Mouse (Mus musculus): ENCODE data around the gene Usp36.
"Not testable (repeated sequence)": the region's sequence is repeated elsewhere in the genome, so short reads cannot be mapped to it uniquely, and the experiment has no call there.

The Usp36 gene

DNA sequence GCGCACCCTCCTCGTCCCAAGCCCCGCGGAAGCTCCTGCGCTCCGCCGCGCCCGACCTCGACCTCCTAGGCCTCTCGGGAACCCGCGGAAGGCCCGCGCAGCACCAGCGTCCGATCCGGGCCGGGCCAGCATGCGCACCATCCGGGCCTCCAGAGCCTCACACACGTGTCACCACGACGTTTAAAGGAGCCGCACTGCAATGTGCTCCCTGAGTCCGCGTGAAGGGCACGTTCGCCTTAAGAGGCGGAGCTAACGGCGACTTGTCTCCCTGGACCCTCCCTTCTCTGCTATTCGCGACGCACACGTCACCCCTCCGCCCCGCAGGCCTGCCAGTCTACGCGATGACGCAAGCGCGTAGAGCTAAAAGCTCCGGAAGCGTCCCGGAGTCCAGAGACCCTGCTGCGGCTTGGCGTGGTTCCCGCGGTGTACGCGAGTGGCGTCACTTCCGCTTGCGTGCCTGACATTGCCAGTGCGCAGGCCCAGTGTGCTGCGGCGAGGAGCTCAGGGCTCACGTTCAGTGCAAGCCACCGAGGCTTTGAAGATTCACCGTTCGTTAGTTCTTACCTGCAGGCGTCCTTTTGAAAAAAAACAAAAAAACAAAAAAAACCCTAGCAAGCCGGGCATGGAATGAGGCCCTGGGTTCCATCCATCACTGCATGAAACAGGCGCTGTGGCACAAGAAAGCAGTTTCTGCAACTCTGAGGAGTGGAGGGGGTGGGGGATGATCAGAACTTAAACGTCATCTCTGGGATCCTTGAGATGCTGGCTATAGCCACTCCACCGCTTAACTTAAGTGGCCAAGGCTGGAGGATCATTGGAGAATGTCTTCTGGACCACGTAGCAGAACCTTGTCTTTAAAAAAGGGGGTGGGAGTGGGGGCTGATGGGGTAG, at the start of gene Usp36:
Gene Usp36, minus strand, starts transcription at position 246 of the 891 bp plus-strand sequence.
- DNase-seq (ENCODE audit: low spot score in 2 of 2), result peak; percentile 100

DNA sequence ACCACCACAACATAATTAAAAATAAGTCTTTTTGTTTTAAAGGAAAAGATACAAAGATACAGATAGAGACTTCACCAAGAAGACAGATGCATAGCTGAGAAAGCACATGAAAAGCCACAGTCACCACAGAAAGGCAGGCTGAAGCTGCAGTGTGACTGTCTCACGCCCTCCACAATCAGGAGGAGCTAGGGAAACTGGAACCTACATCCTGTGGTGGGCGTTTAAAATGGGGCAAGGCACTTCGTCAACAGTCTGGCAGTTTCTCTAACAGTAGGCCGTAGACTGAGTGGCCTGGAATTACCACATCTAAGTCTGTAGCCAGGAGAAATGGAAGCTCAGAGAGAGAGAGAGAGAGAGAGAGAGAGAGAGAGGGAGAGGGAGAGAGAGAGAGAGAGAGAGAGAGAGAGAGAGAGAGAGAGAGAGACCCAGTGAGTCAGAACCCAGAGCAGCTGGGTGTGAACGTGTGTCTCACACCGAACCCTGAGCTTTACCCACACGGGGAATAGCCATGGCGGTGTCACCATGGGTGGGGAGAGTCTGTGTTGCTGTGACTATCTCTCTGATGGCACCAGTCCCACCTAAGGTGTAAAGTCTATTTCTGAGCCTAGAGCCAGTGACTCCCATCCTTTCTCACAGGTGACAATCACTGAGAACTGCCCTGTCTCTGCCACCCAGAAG, 47.6 kb upstream of the Usp36 start:
- peak; percentile 61 to 76 for DNase-seq (ENCODE audit: low spot score in 2 of 2)

DNA sequence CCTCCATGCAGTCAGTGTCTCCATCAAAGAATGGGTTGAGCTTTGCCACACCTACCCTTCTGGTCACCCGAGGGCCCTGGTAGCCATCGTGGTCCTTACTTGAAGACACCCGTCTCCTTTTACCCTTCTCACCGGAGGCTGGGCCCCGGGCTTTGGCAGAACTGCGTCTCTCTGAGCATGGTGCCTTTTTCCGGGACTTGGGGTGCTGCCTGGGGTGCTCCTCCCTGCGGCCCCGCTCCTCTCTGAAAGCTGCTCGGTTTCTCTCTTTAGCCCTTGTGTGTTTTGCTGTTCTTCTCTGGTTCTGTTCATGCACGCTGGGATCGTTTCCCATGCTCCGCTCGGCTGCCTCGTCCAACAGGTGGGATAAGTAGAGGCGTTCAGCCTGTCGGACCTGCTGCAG, 43.4 kb upstream of the Usp36 start:
- DNase-seq (ENCODE audit: low spot score in 2 of 2), result no peak

DNA sequence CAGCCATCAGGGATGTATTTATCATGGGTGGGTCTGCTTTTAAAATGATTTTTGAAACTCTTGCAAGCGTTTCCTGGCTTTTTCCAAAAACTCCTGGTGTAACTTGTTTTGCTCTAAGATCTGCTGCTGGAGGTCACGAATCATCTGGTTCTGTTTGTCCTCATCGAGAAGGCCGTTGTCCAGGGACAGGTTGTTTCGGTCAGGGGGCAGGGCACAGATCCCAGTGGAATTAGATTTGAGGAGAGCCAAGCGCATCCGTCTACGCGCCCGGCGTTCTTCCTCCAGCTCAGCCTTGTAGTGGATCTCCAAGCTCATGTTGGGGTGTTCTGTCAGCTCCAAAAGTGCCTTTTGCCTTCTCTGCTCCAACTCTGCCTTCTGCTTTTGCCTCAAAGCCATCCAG, 42.3 kb upstream of the Usp36 start:
- DNase-seq (ENCODE audit: low spot score in 2 of 2), result no peak

GRCm38 (mm10) chr11:118330777-118331176, 40.7 kb upstream of the Usp36 start:
- peak; percentile 57 to 69 for DNase-seq (ENCODE audit: low spot score in 2 of 2)

DNA sequence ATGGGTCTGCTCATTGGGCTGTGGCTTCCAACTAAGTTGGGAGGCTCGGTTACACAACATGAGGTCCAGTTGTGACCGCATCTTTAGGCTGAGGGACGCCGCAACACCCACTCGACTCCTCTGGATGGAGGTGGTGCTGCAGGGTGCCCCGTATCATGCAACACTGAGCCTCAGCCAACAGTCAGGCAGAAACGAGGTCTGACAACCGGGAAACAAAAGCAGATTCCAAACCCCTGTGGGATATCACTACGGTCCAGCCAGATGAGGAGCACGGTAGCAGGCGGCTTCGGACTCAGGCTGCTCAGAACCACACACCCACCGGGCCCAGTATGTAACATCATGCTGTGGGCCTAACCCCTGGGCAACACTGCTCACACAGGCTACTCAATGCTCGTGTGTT, 40.3 kb upstream of the Usp36 start:
- no peak for DNase-seq (ENCODE audit: low spot score in 2 of 2)

DNA sequence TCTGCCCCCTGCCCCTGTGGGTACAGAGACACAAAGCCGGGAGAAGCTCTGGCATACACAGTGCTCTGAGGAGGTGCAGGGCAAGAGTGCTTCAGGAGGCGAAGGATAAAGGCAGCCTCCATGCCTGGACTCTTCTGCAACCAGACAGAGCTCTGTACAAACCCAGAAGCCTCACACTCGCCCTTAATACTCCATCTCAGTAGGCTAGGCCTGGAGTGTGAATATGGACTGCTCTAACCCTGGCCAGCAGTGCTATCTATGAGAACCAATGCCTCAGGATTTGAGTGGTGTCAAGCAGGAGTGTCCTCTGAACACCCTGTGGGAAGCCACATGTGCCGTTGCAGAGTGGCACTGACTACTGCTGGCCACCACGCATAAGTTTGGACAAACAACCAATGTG, 38.9 kb upstream of the Usp36 start:
- DNase-seq (ENCODE audit: low spot score in 2 of 2), result no peak

DNA sequence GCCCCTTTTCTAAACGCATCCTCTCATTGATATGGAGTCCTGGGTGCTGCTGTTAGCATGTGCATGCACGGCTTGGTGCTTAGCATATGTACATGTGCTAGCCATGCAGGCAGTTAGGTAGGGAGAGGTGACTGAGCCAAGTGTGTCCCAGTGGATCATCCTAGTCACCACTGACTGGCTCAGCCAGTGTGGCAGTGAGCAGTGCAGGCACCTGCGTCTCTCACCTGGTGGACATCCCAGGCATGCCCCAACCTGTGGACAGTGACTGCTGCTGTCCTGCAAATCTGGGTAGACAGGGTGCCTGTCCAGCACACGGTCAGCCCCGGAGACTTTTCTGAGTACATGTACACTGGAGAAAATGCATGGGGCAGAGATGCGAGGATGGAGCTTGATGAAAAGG, 38.5 kb upstream of the Usp36 start:
- DNase-seq (ENCODE audit: low spot score in 2 of 2), result no peak

DNA sequence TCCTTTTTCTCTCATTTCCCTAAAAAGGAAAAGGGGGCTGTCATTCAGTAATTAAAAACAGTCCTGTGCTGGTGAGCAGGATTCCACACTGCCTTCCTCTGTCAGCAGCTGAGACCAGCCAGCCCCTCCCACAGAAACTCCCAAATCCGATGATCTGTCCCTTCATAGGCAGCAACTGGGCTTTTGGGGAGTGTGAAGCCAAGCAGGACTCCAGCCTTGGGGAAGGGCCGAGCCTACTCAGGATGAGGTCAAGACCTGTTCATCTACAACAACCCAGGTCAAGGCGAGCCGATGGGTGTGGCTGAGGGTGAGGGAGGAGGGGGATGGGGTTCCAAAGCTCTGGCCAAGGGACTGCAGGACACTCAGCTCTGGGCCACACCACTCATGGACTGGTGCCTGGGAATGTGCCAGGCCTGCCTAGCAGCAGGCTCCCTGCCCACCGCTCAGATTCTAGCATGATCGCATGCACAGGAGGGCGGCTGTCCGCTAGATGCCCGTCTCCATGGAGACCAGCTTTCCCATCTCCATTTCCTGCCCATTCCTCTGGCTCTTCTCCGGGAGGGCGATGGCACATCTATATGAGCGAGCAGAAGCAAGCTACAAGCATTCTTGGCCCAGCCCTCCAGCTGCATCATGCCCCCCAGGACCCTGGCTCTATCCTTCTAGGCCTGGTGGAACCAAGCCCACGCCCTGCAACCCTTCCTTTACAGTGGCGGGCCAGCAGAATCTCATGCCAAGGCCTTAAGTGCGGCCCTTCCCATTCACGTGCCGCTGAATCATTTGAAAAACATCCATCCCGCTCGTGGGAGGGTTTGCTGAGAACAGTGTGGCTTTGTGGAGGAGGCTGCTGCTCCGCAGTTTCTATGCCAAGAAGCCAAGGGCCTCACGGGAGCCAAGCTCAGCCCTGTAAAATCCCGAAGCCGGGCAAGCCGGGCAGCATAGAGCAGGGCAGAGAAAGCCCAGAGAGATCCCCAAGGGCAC, 37.2 kb upstream of the Usp36 start:
- DNase-seq (ENCODE audit: low spot score in 2 of 2), result peak; percentile 86 to 87

DNA sequence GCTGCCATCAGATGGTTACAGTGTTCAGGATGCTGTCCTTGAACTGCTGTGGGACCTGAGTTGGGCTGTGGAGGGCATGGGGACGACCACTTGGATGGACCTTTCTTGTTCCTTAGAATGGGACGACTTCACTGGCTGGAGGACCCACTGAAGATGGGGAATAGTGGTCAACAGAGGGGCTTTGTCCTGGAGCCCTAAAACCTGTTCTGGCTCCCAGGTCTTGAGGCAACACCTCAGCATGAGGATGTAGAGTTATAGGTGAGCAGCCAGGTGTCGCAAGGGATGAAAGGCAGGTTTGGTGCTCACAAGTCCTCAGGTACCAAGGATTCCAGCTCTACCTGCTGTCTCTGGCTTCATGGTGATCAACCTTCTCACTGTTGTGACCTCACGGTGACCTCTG, 36.4 kb upstream of the Usp36 start:
- no peak for DNase-seq (ENCODE audit: low spot score in 2 of 2)

DNA sequence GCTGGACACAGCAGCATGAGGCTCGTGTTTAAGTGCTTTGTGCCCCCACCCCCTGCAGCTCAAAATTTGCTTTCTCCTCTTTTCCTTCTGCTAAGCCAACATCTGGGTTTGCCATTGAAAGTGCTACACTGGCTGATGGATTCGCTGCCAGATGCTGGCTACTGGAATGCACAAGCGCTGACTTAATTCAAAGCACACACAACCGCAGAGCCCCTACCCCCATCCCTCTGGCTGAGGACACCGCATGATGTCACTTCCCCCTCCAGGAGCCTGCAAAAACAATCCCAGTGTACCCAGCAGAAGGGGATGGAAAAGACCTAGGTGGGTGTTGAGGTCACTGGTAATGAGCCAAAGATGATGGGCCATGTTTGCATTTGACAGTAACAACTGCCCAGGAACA, 34.5 kb upstream of the Usp36 start:
- DNase-seq (ENCODE audit: low spot score in 2 of 2), result no peak

DNA sequence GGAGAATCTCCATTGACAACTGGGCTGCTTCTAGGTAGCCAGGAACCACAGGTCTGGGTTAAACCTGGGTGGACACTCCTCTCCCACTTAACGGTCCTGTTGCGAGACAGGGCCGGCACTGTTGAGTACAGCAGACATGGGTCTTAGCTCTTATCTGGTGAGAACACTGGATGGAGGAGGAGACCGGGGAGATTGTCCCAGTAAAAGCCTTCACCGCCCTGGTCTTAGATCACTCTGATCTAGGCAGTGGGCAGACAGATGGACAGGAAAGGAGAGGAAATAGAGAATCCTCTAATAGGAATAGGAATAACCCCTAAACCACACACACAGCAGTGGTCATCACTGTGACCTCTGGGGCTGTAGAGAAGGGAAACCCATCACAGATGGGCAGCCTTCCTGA, 33.9 kb upstream of the Usp36 start:
- DNase-seq (ENCODE audit: low spot score in 2 of 2), result no peak

DNA sequence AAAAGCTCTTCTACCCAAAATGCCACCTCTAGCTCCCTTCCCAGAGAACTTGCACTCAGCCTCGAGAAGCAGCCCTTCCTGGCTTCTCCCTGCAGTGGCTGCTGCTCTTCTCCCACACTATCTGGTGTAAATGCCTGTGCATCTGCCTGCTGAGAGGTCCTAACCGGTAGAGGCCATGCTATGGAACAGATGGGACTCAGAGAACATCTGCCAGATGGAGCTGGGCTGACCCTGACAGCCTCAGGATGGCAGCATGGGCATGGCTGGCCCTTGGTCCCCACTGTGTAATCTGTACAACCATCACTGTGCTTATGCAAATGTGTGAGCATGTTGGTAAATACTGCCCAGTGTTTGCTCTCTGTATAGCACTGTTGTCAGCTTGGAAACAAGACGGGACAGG, 32.6 kb upstream of the Usp36 start:
- DNase-seq (ENCODE audit: low spot score in 2 of 2), result no peak

GRCm38 (mm10) chr11:118321971-118322370, 31.9 kb upstream of the Usp36 start:
- no peak for DNase-seq (ENCODE audit: low spot score in 2 of 2)

DNA sequence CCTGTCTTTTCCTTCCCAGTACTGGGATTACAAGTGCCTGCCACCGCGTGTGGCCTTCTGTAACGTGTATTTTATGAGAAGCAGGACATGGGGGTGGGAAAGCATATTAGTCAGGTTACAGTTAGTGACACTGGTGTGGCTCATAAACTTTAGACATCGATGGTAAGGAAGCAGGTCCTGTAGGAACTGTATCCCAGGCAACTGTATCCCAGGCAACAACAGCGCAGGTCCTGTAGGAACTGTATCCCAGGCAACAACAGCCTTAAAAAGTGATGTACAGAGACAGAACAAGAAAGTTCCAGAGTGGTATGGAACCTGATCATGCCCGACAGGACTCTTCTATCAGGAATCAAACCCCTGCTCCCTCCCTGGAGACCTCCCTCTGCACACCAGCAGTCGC, 31.5 kb upstream of the Usp36 start:
- peak in 1 of 2 experiments; percentile 60 for DNase-seq (ENCODE audit: low spot score in 2 of 2)

DNA sequence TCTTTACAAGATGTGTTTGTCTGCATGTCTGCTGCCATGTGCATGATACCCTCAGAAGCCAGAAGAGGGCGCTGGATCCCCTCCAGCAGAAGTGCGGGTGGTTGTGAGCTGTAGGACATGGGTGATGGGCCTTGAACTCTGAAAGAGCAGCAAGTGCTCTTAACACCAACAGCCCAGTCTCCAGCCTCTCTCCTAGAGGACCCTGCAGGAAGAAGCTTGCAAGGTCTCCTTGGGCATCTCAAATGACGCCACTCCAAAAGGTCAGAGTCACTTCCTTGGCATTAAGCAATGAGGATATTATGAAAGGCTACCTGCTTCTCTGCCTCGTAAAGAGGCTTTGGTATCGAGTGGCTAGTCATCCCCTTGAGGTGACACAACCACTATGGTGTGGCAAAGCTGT, 28.6 kb upstream of the Usp36 start:
- DNase-seq (ENCODE audit: low spot score in 2 of 2), result no peak

GRCm38 (mm10) chr11:118317129-118317528, 27.1 kb upstream of the Usp36 start:
- no peak for DNase-seq (ENCODE audit: low spot score in 2 of 2)

DNA sequence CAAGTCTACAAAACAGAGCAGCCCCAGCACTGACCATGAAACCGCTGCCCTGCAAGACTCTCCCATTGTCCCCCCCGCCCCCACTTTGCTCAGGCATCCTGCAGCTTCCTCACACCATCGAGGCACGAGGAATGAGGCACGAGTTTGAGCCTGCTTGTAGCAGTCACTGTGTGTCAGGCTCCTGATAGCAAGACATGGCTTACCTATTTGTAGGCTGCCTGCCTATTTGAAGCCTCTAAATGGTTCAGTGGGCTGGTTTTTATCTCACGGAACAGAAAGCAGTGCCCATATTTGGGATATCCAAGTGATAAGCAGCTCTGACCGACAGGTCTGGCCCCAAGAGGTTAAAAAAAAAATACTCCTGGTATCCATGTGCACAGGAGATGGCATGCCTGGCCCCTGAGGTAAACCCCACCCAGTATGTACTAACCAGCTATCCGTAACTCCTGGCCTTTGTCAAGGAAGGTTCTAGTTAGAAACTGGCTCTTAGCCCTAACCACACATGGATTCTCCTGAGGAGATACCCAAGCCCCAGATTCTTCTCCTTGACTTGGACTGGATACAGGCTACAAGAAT, 26.3 kb upstream of the Usp36 start:
- no peak for DNase-seq (ENCODE audit: low spot score in 2 of 2)

- DNase-seq (ENCODE audit: low spot score in 2 of 2), result no peak
Observed at GRCm38 (mm10) chr11:118312132-118312723, 22.2 kb upstream of the Usp36 start.

- not testable (repeated sequence) for DNase-seq (ENCODE audit: low spot score in 2 of 2)
Observed at GRCm38 (mm10) chr11:118307962-118308361, 17.9 kb upstream of the Usp36 start.

DNA sequence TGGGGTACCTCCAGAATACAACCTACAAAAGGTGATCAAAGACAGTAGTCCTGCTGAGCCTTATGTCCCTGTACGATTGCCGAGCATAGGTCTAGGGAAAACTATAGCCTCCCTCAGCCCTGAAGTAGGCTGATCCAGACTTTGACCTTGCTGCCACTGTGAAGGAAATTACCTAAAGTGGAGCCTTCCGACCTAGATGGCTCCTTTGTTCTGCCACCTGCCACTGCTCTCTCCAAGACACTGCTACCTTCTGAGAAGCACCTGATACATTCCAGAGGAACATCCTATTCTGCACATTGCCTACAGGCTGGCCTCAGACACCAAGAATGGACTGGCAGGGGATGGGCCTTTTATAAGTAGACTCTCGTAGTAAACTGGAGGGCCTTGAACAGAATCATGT, 13.9 kb upstream of the Usp36 start:
- DNase-seq (ENCODE audit: low spot score in 2 of 2), result not testable (repeated sequence)
